Comparison of ENCODE assay signal across 23 mouse cellular contexts in genomic region chr6:53054909-53055308, GRCm38 (mm10).
"Had no signal": no experiment of that assay in that cellular context is flagged by ENCODE, and none has a peak within 500 bp of the region (broad histone marks: within the 10 kb centered on the region; RNA-seq: fewer than 3 reads in every experiment).

No protein-coding gene starts in this region.

- H3K27ac ChIP-seq: heart, embryonic 15.5 days; hindbrain, embryonic 13.5 days; hindbrain, embryonic 15.5 days; hindbrain, postnatal 0 days; kidney, embryonic 15.5 days; kidney, postnatal 0 days; limb, embryonic 13.5 days; limb, embryonic 15.5 days; liver, embryonic 12.5 days; liver, embryonic 14.5 days had no signal

- DNase-seq: forebrain, postnatal 0 days; gastrocnemius, postnatal 14 days; gastrocnemius, postnatal 36 days; heart, postnatal 10 days; kidney, adult 11 months; kidney, adult 2 months; kidney, adult 9 months; kidney, postnatal 14 days; kidney, postnatal 36 days; layer of hippocampus, adult 9-11 months; layer of hippocampus, postnatal 36 days; left cerebral cortex, postnatal 4 days had no signal

- H3K27me3 ChIP-seq: heart, embryonic 15.5 days; hindbrain, embryonic 13.5 days; hindbrain, embryonic 15.5 days; kidney, embryonic 15.5 days; limb, embryonic 13.5 days; limb, embryonic 15.5 days; liver, embryonic 12.5 days had no signal

- H3K4me3 ChIP-seq: heart, embryonic 15.5 days; hindbrain, embryonic 13.5 days; hindbrain, embryonic 15.5 days; kidney, embryonic 15.5 days; limb, embryonic 13.5 days; limb, embryonic 15.5 days; liver, embryonic 12.5 days had no signal

- ATAC-seq: forebrain, postnatal 0 days; hindbrain, postnatal 0 days; intestine, embryonic 16.5 days; liver, embryonic 12.5 days had no signal

- H3K9me3 ChIP-seq: heart, embryonic 15.5 days; hindbrain, embryonic 13.5 days; hindbrain, embryonic 15.5 days; kidney, embryonic 15.5 days; limb, embryonic 13.5 days; limb, embryonic 15.5 days; liver, embryonic 12.5 days had no signal

- H3K4me2 ChIP-seq: heart, embryonic 15.5 days; hindbrain, embryonic 13.5 days; hindbrain, embryonic 15.5 days; kidney, embryonic 15.5 days; limb, embryonic 13.5 days; limb, embryonic 15.5 days; liver, embryonic 12.5 days had no signal

- H3K4me1 ChIP-seq: hindbrain, embryonic 15.5 days; kidney, embryonic 15.5 days; limb, embryonic 13.5 days; limb, embryonic 15.5 days; liver, embryonic 12.5 days had no signal

- H3K9ac ChIP-seq: forebrain, postnatal 0 days; heart, embryonic 15.5 days; hindbrain, embryonic 13.5 days; hindbrain, embryonic 15.5 days; kidney, embryonic 15.5 days; limb, embryonic 13.5 days; limb, embryonic 15.5 days; liver, embryonic 12.5 days; liver, embryonic 14.5 days had no signal

- H3K36me3 ChIP-seq: hindbrain, embryonic 13.5 days; hindbrain, embryonic 15.5 days; kidney, embryonic 15.5 days; limb, embryonic 13.5 days; limb, embryonic 15.5 days; liver, embryonic 12.5 days had no signal
